Mouse (Mus musculus) layer of hippocampus, adult 8-10 months (tissue): ENCODE data around the gene Serpina3b. TPM values are rescaled to one million over a fixed set of nuclear protein-coding genes. Genes with fewer than 3 reads are reported as not detected.
"Not testable (repeated sequence)": the region's sequence is repeated elsewhere in the genome, so short reads cannot be mapped to it uniquely, and the experiment has no call there.

ENCODE experiments used
- DNase-seq, 2 experiments: peaks; one replicate each; pipeline ENCODE4 v3.0.0; 2022; ENCODE audit warnings: low spot score in 2 of 2
- total RNA-seq, 4 experiments: library from RNA; stranded (reverse); gene quantifications; 2 replicates each; pipeline ENCODE4 v1.2.4; 2022

The Serpina3b gene
- total RNA-seq: not detected

DNA sequence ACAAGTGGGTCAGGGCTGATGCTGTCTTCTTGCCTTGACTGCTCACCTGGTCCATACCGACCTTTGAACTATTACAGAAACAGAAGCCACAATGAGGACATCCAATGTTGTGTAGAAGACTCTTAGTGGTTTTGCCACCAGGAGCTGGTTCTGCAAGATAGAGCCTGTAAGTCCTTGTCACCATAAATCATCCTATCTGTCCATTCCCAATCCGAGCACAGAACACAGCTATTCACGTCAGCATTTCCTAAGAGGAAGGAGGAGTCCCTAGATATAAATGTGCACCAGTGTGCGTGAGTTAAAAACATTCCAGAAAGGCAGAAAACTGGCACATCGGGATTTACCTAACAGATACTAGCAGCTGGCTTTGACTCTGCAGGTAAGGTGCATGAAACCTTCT lies at the start of gene Serpina3b:
Serpina3b (plus strand) TSS at position 301 of the 400 bp plus-strand sequence.
- DNase-seq: no peak

GRCm38 (mm10) chr12:104090119-104090518 lies 37.7 kb upstream of the Serpina3b start:
- DNase-seq: no peak

- DNase-seq: no peak
Observed at GRCm38 (mm10) chr12:104091303-104091702, 36.5 kb upstream of the Serpina3b start.

- DNase-seq: no peak
Observed at GRCm38 (mm10) chr12:104100768-104101167, 27.0 kb upstream of the Serpina3b start, which contains the start of gene Serpina5. Serpina5 (plus strand) TSS chr12:104101113.

DNA sequence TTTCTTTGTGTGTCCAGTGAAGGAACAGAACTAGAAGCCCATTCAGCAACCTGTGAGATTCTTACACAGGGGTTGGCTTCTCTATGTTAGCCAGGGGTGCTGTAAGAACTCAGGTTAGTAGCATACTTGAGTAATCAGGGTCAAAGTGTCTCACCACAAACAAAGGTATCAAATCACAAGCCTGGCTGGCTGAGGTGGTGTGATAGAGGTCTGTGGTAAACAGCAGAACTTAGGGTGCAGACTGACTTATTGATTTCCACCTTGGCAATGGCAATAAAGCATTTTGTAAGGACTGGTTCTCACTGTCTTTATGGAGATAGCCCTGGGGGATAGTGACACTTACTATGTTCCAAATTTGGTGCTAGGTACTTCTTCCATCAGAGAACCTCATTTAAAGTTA lies 21.9 kb upstream of the Serpina3b start:
- DNase-seq: no peak

- no peak for DNase-seq
Observed at GRCm38 (mm10) chr12:104106919-104107318, 20.9 kb upstream of the Serpina3b start.

DNA sequence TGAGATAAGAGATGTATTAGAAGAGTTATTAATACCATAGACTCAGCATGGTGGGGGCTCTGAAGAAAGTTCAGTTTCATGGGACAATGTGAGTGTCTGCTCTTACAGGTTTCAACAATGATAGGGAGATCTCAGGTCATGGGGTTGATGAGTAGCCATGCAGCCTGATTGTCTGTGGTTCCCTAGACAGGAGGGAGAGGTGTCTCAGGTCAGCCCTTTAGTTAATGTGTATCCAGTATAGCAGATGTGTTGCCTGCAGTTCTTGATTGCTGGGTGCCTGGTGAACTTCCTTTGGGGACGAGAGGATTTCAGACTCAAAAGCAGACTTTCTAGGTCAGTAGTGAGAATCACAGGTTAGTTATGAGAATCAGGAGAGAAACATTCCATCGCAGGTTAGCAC lies 19.3 kb upstream of the Serpina3b start:
- DNase-seq: no peak

DNA sequence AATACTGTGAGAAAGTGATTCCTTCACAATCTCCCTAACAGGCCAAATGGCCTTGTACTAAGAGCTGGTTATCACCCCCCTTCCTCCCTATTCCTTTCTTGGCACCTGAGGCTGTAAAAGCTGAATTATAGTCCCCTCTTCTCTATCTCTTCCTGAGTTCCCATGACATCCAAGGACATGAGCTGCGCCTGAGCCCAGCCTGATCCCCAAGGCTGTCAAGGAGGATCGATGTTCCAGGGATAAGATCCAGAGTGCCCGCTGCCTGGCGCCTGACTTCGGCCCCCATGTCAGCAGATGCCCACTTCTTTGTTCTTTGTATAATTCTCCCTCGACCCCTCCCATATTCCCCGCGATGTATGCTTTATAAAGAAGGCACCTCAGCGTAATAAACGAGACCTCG lies 15.5 kb upstream of the Serpina3b start, which contains the start of gene Serpina3a:
Serpina3a (plus strand) TSS at position 392 of the 400 bp plus-strand sequence.
- DNase-seq: not testable (repeated sequence)

DNA sequence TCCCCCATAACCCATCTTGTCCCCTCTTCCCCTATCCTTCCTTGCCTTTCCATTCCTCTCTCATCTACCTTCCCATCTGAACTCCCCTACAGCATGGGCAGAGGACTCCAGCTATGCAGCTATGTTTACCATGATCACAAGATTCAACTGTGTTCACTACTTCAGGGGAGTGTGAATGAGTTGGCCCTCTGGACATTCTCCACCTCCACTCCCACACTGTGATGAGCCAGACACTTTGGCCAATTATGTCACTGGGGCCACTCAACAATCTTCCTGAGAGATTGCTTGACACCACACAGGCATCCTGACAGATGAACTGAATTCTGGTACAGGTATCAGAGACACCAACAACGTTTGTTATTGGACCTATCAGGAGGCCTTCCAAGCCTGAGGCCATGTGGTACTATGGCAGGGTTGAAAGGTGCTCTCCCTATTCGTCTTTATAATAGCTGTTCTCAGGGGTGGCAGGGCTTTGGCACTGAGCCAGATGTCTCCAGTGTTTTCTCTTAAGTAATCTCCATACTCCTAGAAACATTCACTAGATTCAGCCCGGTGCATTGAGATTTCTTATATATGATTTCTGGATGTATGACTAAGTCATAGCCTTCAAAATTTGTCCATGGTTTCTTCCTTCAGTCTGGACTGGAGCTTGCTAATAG lies 12.7 kb upstream of the Serpina3b start:
- no peak for DNase-seq

GRCm38 (mm10) chr12:104123097-104123496 lies 4.7 kb upstream of the Serpina3b start:
- DNase-seq: no peak

GRCm38 (mm10) chr12:104123996-104124395 lies 3.8 kb upstream of the Serpina3b start:
- DNase-seq: no peak

DNA sequence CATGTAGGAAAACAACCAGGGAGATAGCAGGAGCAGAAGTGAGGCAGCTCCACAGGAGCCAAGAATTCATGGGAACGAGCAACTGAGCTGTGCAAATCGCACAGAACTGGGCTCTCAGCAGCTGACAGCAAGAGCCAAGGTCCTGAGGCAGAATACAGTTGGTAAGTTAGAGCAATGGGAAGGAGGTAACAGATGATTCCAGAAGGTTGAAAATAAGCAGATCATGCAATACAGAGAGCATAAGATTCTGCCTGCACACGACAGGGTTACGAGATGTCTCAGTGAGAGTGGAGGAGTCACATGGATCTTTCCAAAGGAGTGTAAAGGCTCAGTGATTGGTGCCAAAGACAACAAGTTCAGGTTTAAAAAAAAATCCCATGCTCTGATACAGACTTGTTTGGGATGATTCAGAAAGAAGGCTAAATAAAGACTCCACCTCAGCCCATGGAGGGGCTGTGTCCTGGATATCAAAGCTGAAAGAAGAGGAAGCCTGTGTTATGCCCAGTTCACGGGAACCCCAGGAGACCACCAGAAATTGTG lies 2.7 kb upstream of the Serpina3b start:
- DNase-seq: no peak

- no peak for DNase-seq
Observed at GRCm38 (mm10) chr12:104131041-104131440, 3.2 kb downstream of the Serpina3b start.

GRCm38 (mm10) chr12:104138216-104138615 lies 10.4 kb downstream of the Serpina3b start:
- no peak for DNase-seq

- DNase-seq: no peak
Observed at GRCm38 (mm10) chr12:104140543-104141103, 12.8 kb downstream of the Serpina3b start.

GRCm38 (mm10) chr12:104141506-104141905 lies 13.7 kb downstream of the Serpina3b start:
- DNase-seq: no peak

GRCm38 (mm10) chr12:104142427-104142826 lies 14.6 kb downstream of the Serpina3b start:
- no peak for DNase-seq

DNA sequence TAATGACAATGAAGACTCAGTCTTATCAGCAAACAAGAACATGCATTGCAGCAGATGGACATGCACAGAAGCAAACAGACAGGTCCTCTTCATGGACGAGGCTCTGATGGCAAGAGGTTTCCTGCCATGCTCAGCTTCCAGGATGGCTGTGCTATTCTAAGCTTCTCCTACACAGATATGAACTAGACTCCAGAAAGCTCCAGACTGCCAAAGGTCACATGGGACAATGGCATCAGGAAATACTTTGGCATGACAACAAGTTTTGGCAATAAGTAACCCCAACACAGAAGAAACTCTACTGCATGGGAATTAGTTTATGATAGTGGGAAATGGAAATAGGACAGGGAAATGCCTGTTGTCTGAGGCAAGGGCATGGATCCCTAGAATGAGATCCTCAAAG lies 15.5 kb downstream of the Serpina3b start:
- DNase-seq: no peak

DNA sequence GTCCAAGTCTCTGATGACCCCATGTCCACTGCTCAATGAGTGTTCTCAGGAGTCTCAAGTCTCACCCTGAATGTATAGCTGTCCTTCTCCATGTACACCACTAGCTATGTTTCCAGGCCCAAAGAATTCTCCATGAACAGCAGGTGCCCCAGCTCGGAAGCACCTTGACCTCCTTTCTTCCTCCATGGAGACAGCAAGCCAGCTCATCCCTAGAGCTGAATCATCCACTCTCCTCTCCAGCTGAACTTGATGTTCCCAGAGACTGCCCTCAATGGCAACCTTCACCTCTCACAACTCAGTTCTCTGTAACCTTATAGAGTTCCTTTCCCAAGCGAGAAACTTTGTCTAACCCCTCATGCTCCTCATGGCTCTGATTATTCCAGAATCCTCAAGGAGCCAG lies 17.8 kb downstream of the Serpina3b start:
- no peak for DNase-seq

- peak; percentile 8 to 25 for DNase-seq
Observed at GRCm38 (mm10) chr12:104151989-104152388, 24.2 kb downstream of the Serpina3b start.

DNA sequence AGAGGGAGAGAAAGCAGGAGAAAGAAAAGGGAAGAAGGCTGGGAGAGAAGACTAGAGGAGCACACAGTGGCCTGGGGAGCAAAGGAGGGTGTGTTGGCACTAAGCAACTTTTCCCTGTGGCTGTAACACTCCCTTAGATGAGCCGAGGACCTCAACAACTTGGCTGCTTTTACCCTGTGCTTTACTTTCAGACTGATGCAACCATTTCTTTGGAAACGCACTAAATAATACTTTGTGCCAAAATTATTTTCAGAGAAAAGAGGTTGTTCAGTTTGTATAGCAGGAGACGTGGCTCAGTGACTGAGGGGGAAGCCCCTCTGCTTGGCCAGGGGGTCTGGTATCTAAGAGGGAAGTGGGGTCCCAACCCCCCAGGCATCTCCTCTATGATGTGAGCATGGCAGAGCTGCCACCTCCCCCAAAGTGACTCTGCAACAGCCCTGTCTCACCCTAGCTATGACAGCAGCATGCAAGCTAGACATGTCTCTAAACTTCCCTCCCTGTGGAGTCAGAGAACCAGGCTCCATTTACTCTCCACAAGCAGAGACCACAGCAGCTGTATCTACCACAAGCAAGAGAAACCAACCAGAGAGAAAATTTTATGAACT lies 25.3 kb downstream of the Serpina3b start:
- no peak for DNase-seq

DNA sequence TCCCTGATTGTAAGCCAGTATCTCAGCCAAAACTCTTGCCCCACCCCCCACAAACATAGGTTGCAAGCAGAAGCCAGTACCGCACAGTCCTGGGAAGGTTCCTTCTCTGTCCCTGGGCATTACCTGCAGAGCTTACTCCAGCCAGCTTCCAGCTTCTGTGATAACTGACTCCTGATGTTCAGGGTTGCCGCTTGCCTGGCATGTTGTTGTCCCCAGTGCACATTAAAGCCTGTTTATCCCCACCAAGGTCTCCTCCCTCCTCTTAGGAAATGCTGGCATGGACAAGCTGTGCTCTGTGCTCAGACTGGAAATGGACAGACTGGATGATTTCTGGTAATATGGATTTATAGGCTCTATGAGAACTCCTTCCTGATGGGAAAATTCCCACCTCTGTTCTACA lies 25.9 kb downstream of the Serpina3b start, which contains the start of gene Serpina3c:
Serpina3c (minus strand) TSS at position 215 of the 400 bp plus-strand sequence.
- DNase-seq: no peak
